Mouse (Mus musculus): ENCODE results near the gene Cd300lf.

GRCm38 (mm10) chr11:115171125-115171524, 37.3 kb upstream of the Cd300lf start:
- TF ChIP-seq MYOG (IDR thresholded peaks at IDR 0.05; ENCODE audit: control insufficient read depth, extremely low read depth, insufficient read length) (no peak), CTCF (IDR thresholded peaks at IDR 0.05; ENCODE audit: control insufficient read depth, insufficient read depth, insufficient read length) (no peak), MYOD1 (IDR thresholded peaks at IDR 0.05; ENCODE audit: control insufficient read depth, insufficient read length, low read depth) (no peak), CEBPB (IDR thresholded peaks at IDR 0.05; ENCODE audit: low read depth) (no peak), USF1 (IDR thresholded peaks at IDR 0.05; ENCODE audit: low read depth) (no peak), MAX (IDR thresholded peaks at IDR 0.05) (no peak), FOSL1 (IDR thresholded peaks at IDR 0.05; ENCODE audit: insufficient read depth, low read length, poor library complexity, severe bottlenecking) (no peak)
